Mouse (Mus musculus) duodenum, adult 2 months (tissue): ENCODE data around the gene Lhpp. TPM values are rescaled to one million over a fixed set of nuclear protein-coding genes. Genes with fewer than 3 reads are reported as not detected.

Experiments used
- polyA plus RNA-seq: library from polyadenylated mRNA; depleted of rRNA; stranded (reverse); fragments of >200 nt; gene quantifications from 2 replicates; pipeline ENCODE4 v1.2.3, GENCODE M21; 2012; ENCODE audit warnings: low replicate concordance; rRNA removed

Gene Lhpp
- 17.6 and 38.0 TPM in 2 replicates for polyA plus RNA-seq

DNA sequence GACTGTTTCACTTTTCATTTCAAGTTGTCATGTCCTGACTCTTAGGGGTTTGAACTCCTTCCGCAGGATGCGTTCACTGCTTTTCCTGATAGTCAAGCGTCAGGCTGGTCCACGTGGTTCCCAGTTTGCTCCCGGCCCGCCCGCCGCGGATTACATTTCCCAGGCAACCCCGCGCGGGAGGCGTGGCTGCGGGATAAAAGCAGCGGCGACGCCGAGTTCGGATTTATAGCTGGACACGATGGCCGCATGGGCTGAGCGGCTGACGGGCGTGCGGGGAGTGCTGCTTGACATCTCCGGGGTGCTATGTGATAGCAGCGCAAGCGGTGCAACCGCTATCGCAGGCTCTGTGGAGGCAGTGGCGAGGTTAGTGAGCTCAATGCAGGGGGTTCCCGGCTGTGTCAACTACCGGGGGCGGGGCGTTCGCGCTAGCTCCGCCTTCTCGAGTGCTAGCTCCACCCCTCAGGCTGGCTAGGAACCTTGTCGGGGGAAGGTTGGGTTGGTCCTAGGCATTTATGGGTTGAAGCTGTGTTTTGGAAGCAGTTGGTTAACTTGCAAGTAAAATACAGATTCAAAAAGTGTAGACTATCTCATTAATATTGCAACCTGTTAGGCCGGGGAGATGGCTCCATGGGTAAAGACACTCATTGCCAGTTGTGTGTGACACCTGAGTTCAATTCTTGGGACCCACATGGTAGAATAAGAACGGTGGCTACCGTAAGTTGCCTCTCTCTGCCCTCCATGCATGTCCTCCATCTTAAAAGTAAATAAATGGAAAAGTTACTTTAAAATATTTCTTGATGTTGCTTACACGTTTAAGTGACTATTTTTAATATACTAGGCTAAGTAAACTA lies at the start of gene Lhpp:
TSS of gene Lhpp (plus strand) at position 171 of the 851 bp plus-strand sequence.

DNA sequence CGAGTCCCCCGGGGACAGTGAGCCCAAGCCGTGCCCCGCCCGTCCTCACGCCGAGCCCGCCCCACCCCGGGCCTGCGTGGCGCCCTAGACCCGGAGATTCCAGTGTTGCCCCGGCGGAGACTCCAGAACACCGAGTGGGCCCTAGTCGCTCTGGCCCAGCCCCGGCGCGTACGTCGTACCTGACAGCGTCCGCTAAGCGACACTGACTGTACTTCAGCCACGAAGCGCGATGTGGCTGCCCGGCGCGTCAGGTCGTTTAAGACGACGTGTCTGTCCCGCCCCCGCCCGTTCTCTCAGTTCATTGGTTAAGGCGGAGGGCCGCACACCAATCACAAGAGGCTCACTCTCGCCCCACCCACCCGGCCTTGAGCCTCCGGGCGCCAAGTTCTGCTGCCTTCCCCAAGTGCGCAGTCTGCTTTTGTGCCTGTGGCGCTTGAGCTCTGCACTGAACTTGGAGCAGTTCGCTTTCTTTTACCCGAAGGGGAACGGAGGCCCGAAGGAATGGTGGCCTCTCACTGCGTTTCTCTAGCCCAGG lies 34.3 kb upstream of the Lhpp start, which contains the start of gene Oat:
TSS of gene Oat (minus strand) at position 283 of the 535 bp plus-strand sequence.

GRCm38 (mm10) chr7:132599071-132599975 lies 11.1 kb upstream of the Lhpp start, which contains the start of gene Nkx1-2:
Nkx1-2 (minus strand) TSS chr7:132599637.

Other genes starting within 250 kb of the Lhpp start
- 196 and 244 TPM in 2 replicates for gene Oat, start 34.2 kb upstream of the Lhpp start, polyA plus RNA-seq
- 0.09 and 0.52 TPM in 2 replicates for gene Nkx1-2, start 11.0 kb upstream of the Lhpp start, polyA plus RNA-seq
- gene Fam53b, start 203.2 kb downstream of the Lhpp start, polyA plus RNA-seq, result 45.3 and 56.3 TPM in 2 replicates
- 1.1 and 1.7 TPM in 2 replicates for gene Eef1akmt2, start 242.0 kb downstream of the Lhpp start, polyA plus RNA-seq
- gene Abraxas2, start 248.6 kb downstream of the Lhpp start, polyA plus RNA-seq, result 4.8 and 5.2 TPM in 2 replicates